Mouse (Mus musculus) cerebellum, adult 11 months (tissue): ENCODE results near the gene Rnps1.
"Not testable (repeated sequence)": the region's sequence is repeated elsewhere in the genome, so short reads cannot be mapped to it uniquely, and the experiment has no call there.

Source experiments
- DNase-seq: peaks from one replicate; pipeline ENCODE4 v3.0.0; 2022

Rnps1 gene

GRCm38 (mm10) chr17:24414230-24414976, at the start of gene Rnps1:
TSS of gene Rnps1 (plus strand) at chr17:24414565.
- DNase-seq: peak; percentile 87

DNA sequence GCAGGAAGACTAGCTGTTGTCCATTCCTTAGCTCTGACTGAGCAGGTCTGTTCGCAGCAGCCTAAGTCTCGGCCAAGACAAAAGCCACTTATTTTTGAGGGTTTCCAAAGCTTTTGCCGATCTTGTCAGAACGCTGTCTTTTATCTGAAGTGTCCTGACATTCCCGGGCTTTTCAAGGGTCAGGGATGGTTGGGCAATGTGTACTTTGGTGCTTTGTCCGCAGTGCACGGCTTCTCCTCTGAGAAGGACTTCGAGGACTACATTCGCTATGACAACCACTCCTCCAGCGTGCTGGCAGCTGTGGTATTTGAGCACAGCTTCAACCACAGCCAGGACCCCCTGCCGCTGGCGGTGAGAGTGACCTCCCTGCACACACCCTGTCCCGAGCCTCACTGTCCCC, 48.5 kb upstream of the Rnps1 start:
- DNase-seq: no peak

- DNase-seq: no peak
Observed at GRCm38 (mm10) chr17:24375094-24375712, 39.2 kb upstream of the Rnps1 start.

DNA sequence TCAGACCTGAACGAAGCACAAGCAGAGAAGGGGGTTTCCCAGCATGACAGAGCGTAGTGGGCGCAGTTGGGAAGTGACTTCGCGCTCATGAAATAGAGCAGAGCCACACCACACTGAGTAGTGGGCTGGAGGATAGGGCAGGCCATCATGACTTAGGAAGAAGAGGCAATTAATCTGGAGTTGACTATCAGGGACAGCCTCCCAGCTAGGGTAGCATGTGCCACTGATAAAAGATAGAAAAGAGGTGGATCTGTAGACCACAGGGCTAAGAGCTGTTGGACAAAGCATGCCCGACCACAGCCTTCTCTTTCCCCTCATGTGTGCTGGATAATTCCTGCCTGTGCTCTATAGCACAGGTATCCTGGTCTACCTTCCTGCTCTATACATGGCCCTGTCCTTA, 38.5 kb upstream of the Rnps1 start:
- DNase-seq: no peak

- DNase-seq: no peak
Observed at GRCm38 (mm10) chr17:24378496-24378895, 35.9 kb upstream of the Rnps1 start.

- no peak for DNase-seq
Observed at GRCm38 (mm10) chr17:24383789-24384188, 30.6 kb upstream of the Rnps1 start.

DNA sequence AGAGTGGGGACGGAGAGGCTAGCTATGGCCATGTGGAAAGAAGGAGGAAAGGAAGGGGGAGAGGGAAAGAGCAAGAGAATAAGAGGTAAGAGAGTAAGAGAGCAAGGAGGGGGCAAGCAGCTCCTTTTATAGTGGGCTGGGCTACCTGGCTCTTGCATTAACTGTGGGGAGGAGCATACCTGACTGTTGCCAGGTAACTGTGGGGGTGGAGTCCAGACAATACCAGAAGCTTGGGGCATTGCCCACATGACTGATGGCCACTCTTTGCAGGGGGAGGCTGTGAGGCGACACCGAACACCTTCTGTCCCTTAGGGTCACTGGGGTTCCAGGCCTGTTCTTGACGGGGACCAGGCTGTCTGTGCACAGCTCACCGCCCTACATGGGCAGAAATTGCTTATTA, 25.7 kb upstream of the Rnps1 start:
- DNase-seq: no peak

DNA sequence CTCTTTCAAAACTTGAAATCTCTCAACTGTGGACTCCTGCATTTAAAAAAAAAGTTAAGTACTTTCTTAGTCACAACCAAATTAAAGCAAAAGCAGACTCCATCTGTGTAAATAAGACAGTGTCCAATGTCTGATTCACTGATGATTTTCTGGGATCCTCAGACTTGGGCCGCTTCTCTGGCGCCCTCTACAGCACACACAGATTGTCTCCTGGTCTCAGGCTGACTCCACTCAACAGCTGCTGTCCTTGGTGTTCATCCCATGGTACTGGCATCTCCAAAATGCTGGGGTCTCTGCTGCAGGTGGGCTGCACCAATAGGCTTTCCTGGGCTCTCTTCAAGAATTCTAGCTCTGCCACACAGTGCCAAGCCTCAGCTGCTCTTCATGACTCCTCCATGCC, 24.5 kb upstream of the Rnps1 start:
- peak; percentile 41 for DNase-seq

- no peak for DNase-seq
Observed at GRCm38 (mm10) chr17:24391149-24391548, 23.2 kb upstream of the Rnps1 start.

DNA sequence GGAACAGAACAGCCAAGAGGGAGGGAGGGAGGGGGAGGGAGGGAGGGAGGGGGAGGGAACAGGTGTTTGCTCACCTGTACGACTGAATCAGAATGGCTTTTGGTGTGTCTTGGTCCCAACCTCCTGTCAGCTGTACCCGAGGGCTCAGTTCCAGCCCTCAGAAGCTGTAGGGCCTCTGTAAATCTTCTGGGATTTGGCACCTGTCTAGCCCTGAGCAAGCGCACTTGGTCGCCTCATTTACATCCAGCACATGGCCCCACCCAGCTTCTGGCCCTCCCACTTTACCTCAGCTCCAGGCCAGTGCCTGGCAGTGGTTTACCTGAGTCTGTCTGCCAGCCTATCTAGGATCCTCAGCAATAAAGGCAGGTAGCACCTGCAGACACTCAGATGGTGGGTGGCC, 20.8 kb upstream of the Rnps1 start:
- no peak for DNase-seq

GRCm38 (mm10) chr17:24394456-24394855, 19.9 kb upstream of the Rnps1 start:
- DNase-seq: no peak

GRCm38 (mm10) chr17:24402371-24402770, 12.0 kb upstream of the Rnps1 start:
- DNase-seq: no peak

DNA sequence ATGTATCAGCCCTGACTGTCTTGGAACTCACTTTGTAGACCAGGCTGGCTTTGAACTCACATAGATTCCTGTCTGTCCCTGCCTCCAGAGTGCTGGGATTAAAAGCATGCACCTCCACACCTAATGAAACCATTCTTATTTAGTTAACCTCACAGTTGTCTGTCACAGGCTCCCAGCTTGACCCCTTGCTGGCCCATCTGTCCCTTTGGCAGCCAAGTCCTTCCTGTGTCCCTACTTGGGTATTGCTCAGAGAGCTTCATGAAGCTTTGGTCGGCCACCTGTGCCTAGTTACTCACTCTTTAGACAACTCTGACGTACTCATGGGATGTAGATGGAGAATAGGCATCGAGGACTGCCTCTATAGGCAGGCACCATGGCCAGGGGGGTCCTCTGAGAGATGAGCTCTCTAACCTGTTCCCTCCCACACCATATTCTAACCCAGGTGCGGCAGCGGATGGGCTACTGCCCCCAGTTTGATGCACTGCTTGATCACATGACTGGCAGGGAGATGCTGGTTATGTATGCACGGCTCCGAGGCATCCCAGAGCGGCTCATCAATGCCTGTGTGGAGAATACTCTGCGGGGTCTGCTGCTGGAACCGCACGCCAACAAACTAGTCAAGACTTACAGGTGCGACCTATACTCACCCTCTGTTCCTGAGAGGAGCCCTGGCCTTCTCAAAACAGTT, 7.1 kb upstream of the Rnps1 start:
- DNase-seq: peak; percentile 47

DNA sequence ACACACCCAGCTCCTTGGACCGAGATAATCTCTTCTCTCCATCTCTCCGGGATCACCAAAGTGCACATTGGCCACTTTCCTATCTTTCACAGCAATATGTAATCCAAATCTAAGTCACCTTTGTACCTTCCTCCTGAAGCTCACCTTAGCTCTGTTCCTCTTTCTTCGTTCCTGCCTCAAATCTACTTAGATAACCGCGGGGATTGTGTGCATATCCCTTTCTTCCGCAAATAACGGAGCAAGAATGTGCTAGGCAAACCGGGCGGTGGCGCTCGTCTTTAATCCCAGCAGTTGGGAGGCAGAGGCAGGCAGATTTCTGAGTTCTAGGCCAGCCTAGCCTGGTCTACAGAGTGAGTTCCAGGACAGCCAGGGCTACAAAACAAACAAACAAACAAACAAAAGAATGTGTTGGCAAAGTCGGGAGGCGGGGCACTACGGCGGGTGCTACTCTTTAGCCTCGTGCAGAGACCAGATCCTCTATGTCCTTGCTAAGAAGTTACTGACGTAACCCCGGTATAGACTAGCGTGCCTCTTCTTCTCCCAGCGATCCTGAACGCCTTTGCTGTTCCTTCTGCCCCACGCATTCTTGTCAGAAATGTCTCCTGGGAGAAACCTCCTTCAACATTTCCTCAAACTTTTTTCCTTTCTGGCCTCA, 681 bp upstream of the Rnps1 start:
- no peak for DNase-seq

DNA sequence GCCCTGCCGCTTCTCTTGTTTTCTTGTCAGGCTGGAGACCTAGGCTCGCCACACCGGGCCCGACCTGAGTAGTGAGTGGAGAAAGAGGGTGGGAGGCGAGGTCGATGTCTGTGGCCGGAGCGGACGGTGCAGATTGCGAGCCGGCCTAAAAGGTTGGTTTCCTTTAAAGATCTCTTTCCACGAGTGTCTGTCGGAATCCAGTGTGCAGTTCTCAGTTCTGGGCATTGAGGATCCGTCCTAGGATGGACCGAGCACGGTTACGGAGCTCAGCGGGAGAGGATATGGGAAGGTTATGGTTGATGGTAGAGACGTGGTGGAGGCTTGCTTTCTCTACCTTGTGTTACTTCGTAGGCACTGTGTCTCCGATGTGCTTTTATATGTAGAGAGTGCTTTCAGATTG, 646 bp downstream of the Rnps1 start:
- no peak for DNase-seq

- DNase-seq: no peak
Observed at GRCm38 (mm10) chr17:24416051-24416652, 1.8 kb downstream of the Rnps1 start.

DNA sequence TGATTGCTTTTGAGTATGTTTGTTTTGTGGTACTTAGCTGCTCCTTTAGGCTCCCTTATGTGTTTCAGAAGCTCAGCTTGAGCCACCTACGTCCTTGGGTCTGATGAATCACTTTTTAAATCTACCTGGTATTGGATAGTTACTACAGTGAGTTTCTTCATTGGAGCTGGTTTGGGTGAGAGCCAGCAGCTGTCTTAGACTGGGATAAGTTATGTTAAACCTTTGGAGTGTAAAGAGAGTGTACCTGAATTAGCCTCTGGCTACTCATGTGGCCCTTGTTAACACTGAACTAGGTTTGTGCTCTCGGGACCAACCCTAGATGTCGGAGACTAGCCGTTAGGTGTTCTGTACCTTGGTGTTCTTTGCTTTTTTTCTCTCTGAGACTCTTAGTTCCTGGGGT, 8.7 kb downstream of the Rnps1 start:
- DNase-seq: no peak

- DNase-seq: no peak
Observed at GRCm38 (mm10) chr17:24424489-24424888, 10.1 kb downstream of the Rnps1 start.

DNA sequence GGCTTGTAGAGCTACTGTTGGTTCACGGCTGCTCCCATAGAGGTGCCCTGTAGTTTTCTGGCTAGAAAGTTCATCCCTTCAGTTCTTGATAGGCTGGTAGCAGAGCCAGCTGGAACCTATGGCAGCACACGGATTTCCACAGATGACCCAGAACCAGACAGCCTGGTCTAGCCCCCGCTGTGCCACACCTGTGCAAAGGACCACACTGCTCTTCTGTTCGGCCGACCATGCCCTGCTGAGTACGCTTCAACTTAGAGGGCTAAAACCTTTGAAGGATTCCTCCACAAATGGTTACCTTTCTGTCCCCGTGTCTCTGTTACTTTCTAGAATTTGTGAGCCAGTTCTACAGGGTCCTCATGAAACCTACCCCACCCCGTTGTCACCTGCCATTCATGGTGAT, 11.0 kb downstream of the Rnps1 start:
- DNase-seq: not testable (repeated sequence)

DNA sequence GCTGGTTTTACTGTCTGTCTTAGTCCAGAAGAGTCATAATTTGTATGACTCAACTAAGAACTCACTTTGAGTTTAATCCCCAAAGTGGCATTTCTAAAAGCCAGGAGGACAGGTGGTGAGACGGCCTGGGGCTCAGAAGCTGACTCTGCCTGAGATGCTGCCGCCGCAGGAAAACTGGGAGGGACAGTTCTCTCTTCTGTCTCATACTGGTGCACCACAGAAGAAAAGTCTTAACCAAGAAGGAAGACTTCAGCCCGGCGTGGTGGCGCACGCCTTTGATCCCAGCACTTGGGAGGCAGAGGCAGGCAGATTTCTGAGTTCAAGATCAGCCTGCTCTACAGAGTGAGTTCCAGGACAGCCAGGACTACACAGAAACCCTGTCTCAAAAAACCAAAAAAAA, 11.5 kb downstream of the Rnps1 start:
- no peak for DNase-seq

GRCm38 (mm10) chr17:24426471-24427169, 12.3 kb downstream of the Rnps1 start, which contains the start of gene Eci1:
TSS of gene Eci1 (plus strand) at chr17:24426641.
- peak; percentile 96 for DNase-seq

GRCm38 (mm10) chr17:24427170-24427557, 12.8 kb downstream of the Rnps1 start:
- no peak for DNase-seq
